Mouse (Mus musculus) thymus, adult 2 months (tissue): ENCODE data around the gene Noxred1. TPM values are rescaled to one million over a fixed set of nuclear protein-coding genes. Genes with fewer than 3 reads are reported as not detected.
"Not testable (repeated sequence)": the region's sequence is repeated elsewhere in the genome, so short reads cannot be mapped to it uniquely, and the experiment has no call there.

Experiments used
- DNase-seq: peaks from one replicate; pipeline ENCODE4 v3.0.0; 2021
- H3K27ac ChIP-seq: fragments of 200-500 bp; 2 replicates; pipeline ENCODE4 v1.5.1; 2012; ENCODE audit warnings: low read length, control low read depth; ENCODE audit not compliant: control insufficient read depth, insufficient read depth
- H3K27me3 ChIP-seq: fragments of 200-500 bp; 2 replicates; pipeline ENCODE4 v1.6.1; 2012; ENCODE audit warnings: mild to moderate bottlenecking, low read length, moderate library complexity, mixed read lengths; ENCODE audit not compliant: control insufficient read depth, insufficient read depth
- H3K36me3 ChIP-seq: fragments of 200-500 bp; 2 replicates; pipeline ENCODE4 v1.6.1; 2012; ENCODE audit warnings: mild to moderate bottlenecking, low read length, moderate library complexity; ENCODE audit not compliant: control insufficient read depth, insufficient read depth
- H3K4me1 ChIP-seq: fragments of 200-500 bp; replicated peaks from 2 replicates; pipeline ENCODE4 v1.6.1; 2012; ENCODE audit warnings: low read length; ENCODE audit not compliant: control insufficient read depth, insufficient read depth
- H3K4me3 ChIP-seq: fragments of 200-500 bp; 2 replicates; pipeline ENCODE4 v1.5.1; 2012; ENCODE audit warnings: mild to moderate bottlenecking, low read length, control low read depth, moderate library complexity; ENCODE audit not compliant: control insufficient read depth, insufficient read depth
- CTCF ChIP-seq: fragments of 200-500 bp; IDR thresholded peaks from 2 replicates; pipeline ENCODE4 v1.5.1; 2012; ENCODE audit warnings: mild to moderate bottlenecking, control low read depth, low read length, moderate library complexity, borderline replicate concordance; ENCODE audit not compliant: control insufficient read depth, poor library complexity, insufficient read depth; ENCODE audit errors: extremely low read depth
- POLR2A ChIP-seq: fragments of 200-500 bp; IDR thresholded peaks from 2 replicates; pipeline ENCODE4 v1.6.1; 2012; ENCODE audit warnings: mild to moderate bottlenecking, low read length, control low read depth, moderate library complexity; ENCODE audit not compliant: control insufficient read depth, poor library complexity, insufficient read depth; ENCODE audit errors: extremely low read depth
- WGBS: fragments of 180-500 bp; shearing (Covaris S2); methylation state at CpG from one replicate; pipeline ENCODE4 v1.1.7; 2018; 5-methylcytosine and 5-hydroxymethylcytosine counted together
- polyA plus RNA-seq: library from polyadenylated mRNA; depleted of rRNA; stranded (reverse); fragments of >200 nt; gene quantifications from 2 replicates; pipeline ENCODE4 v1.2.3, GENCODE M21; 2012

Gene Noxred1
- polyA plus RNA-seq, 1 experiment, result 0.86 TPM

DNA sequence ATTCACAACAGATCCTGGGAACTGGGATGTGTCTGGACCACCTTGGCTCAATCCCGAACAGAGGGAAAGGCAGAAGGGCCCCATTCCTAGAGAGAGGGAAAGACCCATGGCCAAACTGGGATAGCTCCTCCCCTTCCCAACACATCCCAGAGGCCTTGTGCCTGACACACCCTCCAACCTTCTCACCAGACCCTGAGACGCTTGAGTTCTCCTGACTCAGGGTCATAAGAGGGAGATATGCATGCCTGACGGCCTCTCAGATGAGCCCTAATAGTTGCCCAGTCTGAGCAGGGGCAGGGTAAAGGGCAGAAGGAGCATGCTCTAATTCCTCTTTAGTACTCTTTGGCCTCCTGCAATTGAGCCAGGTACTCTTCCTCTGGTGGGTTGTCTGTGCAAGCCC, 40.8 kb upstream of the Noxred1 start:
- no peak for DNase-seq
- Histone ChIP-seq H3K27me3 (no peaks in the 10 kb centered on the region), H3K4me1 (no peaks in the 10 kb centered on the region), H3K36me3 (peaks cover 12% of the 10 kb centered on the region), H3K4me3 (no peak overlapping the region), H3K27ac (no peak overlapping the region)
- WGBS, result 88% methylated on average over 3 of the region's 3 CpGs
- TF ChIP-seq POLR2A, result no peak
- TF ChIP-seq CTCF, result no peak

- no peaks in the 10 kb centered on the region for H3K4me1 ChIP-seq
- H3K27me3 ChIP-seq, result no peaks in the 10 kb centered on the region
- 33% methylated on average over 6 of the region's 6 CpGs for WGBS
- peaks cover 20% of the 10 kb centered on the region for H3K36me3 ChIP-seq
- H3K4me3 ChIP-seq, result no peak overlapping the region
- H3K27ac ChIP-seq, result no peak overlapping the region
- no peak for DNase-seq
- TF ChIP-seq CTCF (no peak), POLR2A (no peak)
Measured at GRCm38 (mm10) chr12:87278118-87278730, 39.7 kb upstream of the Noxred1 start.

- 97% methylated on average over 4 of the region's 4 CpGs for WGBS
- peaks cover 29% of the 10 kb centered on the region for H3K36me3 ChIP-seq
- H3K27ac ChIP-seq, H3K27me3 ChIP-seq, H3K4me3 ChIP-seq, H3K4me1 ChIP-seq, DNase-seq: not testable (repeated sequence)
Measured at GRCm38 (mm10) chr12:87277251-87277650, 38.7 kb upstream of the Noxred1 start.

- H3K4me1 ChIP-seq, result no peaks in the 10 kb centered on the region
- no peak overlapping the region for H3K27ac ChIP-seq
- peaks cover 50% of the 10 kb centered on the region for H3K36me3 ChIP-seq
- TF ChIP-seq CTCF, result no peak
- no peak for TF ChIP-seq POLR2A
- no peak overlapping the region for H3K4me3 ChIP-seq
- 73% methylated on average over 9 of the region's 9 CpGs for WGBS
- H3K27me3 ChIP-seq, result no peaks in the 10 kb centered on the region
- DNase-seq, result no peak
Measured at GRCm38 (mm10) chr12:87274853-87275831, 36.6 kb upstream of the Noxred1 start.

DNA sequence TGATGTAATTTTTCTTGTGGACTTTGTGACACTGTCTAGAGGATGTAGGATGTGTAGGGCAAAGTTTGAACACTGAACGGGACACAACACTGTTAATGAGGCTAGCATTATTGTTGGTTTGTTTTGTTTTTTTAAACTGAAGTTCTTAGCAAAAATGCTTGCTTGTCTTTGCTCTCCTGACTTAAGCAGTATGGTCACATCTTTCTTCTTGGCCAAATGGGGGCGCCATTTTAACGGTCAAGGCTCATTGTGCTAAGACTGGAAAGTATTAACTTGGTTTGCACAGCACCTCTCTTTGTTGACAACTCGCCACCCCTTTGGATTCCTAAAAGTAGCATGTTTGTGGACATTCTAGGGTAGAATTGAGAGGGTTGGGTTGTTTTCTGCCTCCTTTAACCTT, 29.1 kb upstream of the Noxred1 start:
- H3K27me3 ChIP-seq, result no peaks in the 10 kb centered on the region
- peaks cover 38% of the 10 kb centered on the region for H3K36me3 ChIP-seq
- TF ChIP-seq CTCF (no peak), POLR2A (no peak)
- DNase-seq, result peak; percentile 20
- WGBS, result 25% methylated on average over 4 of the region's 4 CpGs
- H3K27ac ChIP-seq, result no peak overlapping the region
- H3K4me3 ChIP-seq, result no peak overlapping the region
- H3K4me1 ChIP-seq, result peaks cover 10% of the 10 kb centered on the region

GRCm38 (mm10) chr12:87266827-87267603, 28.5 kb upstream of the Noxred1 start:
- DNase-seq, result no peak
- TF ChIP-seq POLR2A, result no peak
- no peak for TF ChIP-seq CTCF
- WGBS, result under 1% methylated on average over 31 of the region's 31 CpGs
- peak overlapping the region; percentile 47 for H3K27ac ChIP-seq
- H3K27me3 ChIP-seq, result no peaks in the 10 kb centered on the region
- H3K4me1 ChIP-seq, result peaks cover 10% of the 10 kb centered on the region
- peaks cover 32% of the 10 kb centered on the region for H3K36me3 ChIP-seq
- peak overlapping the region; percentile 91 for H3K4me3 ChIP-seq
